Mouse (Mus musculus): ENCODE data around the gene Tnni1.

The Tnni1 gene

DNA sequence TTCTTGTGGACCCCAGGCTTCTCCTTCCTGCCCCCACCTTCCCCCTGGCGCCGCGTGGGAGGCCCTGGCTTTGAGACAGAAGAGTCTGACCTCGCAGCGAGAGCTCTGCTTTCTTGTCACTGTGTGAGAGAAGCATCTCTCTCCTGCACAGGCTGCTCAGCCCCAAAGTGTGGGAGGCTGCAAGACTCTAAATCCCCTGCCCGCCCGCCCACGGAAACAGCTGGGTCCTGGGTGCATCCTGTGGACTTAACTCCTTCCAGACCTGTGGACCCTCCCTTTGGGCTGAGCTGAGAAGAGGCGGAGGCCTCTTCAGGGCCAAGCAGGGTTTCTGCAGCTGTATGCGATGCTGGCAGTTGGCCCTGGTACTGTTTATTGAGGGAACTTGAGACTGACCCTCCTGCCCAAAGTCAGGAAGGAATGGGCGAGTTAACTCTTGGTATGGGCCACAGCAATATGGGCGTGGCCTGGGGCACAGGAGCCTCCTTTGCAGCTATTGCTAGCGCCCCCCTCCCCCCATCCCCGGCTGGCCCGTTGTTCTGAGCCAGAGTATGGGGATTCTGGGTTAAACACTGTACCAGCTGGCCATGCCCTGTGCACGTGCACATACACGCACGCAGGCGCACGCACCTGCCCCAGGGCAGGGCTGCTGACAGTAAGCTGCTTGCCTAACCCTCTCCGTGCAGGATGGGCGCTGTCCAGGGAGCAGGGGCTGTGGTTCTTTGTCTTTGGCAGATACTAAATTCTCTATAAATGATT is at the start of gene Tnni1:
Gene Tnni1 (plus strand): TSS at position 655 of the 756 bp plus-strand sequence.
- DNase-seq (ENCODE audit: low spot score in 2 of 2), result no peak

- no peak for DNase-seq (ENCODE audit: low spot score in 2 of 2)
These were observed 49.4 kb upstream of the Tnni1 start for GRCm38 (mm10) chr1:135729821-135730220.

GRCm38 (mm10) chr1:135730296-135730695 is 48.9 kb upstream of the Tnni1 start:
- DNase-seq (ENCODE audit: low spot score in 2 of 2), result no peak

GRCm38 (mm10) chr1:135731393-135731792 is 47.8 kb upstream of the Tnni1 start:
- no peak for DNase-seq (ENCODE audit: low spot score in 2 of 2)

- DNase-seq (ENCODE audit: low spot score in 2 of 2), result no peak
These were observed 47.1 kb upstream of the Tnni1 start for GRCm38 (mm10) chr1:135731897-135732684.

DNA sequence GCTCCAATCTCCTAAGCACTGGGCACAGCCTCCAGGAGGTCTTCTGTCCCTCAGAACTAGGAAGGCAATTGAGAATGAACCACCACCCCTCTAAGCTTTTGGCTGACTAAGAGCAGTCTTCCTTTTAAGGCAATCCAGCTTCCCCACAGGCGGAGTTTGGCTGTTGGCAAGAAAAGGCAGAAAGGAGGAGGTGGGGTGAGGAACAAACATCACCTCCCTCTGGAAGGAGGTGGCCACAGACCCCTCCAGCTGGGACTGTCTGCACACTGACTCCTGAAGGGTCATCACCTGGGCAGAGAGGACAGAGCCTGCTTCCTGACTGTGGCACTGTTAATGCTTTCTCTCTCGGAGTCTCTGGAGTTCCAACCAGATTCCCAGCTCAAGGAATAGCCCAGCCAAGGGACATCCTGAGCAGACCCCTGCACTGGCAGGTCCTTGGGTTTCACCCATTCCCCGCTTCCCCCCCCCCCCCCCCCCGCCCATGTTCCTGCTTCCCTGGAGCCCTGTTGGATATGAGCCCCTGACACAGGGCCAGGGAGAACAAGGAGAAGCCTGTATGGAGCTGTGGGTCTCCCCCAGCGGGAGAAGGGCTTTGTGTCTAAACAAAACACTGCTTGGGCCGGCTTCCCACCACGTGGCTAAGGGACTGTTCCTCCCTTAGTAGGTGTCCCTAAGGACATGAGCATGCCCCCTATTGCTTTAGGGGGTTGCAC is 44.9 kb upstream of the Tnni1 start:
- DNase-seq (ENCODE audit: low spot score in 2 of 2), result no peak

- no peak for DNase-seq (ENCODE audit: low spot score in 2 of 2)
These were observed 43.8 kb upstream of the Tnni1 start for GRCm38 (mm10) chr1:135735460-135735859.

DNA sequence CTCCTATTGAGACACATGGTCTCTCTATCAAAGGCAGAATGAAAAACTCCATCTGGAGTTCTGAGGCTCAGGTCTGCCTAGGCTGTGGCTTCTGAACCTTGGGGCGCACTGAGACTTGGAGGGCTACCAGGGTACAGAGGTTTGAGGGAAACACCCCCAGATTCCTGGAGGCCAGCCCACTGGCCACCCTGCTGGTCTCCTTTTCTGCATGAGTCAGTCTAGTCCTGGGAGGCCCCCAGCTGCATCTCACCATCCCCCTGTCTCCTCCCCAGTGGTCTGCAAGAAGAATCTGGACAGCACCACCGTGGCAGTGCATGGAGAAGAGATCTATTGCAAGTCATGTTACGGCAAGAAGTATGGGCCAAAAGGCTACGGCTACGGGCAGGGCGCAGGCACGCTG is 34.2 kb upstream of the Tnni1 start:
- no peak for DNase-seq (ENCODE audit: low spot score in 2 of 2)

DNA sequence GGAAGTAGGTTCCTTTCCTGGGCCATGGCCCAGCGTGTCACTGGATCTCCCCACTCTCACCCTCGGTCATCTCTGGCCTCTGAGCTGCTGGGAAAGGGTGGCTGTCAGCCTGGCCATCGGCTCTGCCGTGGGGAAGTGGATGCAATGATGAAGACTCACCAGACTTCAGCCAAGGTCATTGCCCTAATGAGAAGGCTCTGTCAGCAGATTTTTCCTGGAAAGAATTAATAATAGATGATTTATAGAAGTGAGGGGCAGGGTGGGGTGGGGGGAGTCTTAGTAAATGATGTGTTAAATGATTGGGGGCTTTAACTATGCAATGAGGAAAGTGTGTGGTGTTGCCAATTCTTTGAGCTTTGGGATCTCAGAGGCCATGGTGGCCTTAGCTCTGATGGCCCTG is 33.0 kb upstream of the Tnni1 start:
- DNase-seq (ENCODE audit: low spot score in 2 of 2), result no peak

DNA sequence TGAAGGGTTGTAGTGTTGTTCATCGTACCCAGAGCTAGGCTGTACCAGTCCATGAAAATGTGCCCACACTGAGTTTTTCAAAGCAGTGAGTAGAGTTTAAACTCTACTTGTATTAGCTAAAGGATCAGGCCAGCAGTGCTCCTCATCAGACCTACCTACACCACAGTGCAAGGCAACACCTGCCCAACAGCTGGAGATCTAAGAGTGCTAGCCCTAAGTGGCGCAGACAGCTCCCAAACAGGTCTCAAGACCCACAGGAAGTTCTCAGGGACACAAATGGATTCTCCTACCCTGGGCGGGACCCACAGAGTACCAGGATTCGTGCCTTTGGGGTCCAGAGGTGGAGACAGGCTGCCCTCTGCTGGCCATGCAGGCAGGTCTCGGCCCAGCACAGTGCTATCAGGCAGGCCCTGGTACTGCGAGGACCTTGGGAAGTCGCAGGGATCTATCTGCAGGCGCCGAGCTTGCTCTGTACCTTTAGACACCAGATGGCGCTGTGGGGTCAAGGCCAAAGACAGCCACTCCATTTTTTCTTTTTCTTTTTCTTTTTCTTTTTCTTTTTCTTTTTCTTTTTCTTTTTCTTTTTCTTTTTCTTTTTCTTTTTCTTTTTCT is 26.4 kb upstream of the Tnni1 start:
- DNase-seq (ENCODE audit: low spot score in 2 of 2), result peak; percentile 86 to 90

DNA sequence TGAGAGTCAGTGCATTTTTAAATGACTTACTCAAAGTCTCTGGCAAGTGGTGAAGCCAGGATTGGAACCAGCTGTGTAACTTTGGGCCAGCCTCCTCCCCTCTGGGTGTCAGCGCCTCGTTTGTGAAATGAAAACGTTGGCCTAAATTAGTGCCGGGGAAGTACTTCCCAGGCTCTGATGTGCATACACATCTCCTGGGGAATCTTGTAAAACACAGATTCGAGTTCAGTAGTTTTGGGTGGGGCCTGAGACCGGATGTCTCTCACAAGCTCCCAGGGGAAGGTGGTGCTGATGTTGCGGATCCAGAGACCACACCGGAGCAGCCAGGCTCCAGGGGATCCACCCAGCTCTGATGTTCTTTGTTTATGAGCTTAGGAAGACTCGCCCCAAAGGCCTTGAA is 23.9 kb upstream of the Tnni1 start:
- no peak for DNase-seq (ENCODE audit: low spot score in 2 of 2)

DNA sequence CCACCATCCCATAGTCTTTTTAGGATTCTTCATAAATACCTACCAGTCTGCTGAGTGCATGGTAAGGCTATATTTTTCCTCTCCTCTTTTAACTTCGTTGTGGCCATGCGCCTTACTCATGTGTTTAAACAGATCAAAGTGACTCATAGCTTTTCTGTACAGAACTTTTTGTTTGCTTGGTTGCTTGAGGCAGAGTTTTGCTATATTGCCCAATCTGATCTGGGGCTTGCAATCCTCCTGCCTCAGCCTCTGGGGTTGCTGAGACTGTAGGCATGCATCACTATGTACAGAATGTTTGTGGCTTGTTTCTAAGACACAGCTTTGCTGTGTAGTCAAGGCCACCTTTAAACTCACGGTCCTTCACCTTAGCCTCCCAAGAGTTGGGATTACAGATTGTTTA is 23.3 kb upstream of the Tnni1 start:
- DNase-seq (ENCODE audit: low spot score in 2 of 2), result no peak

DNA sequence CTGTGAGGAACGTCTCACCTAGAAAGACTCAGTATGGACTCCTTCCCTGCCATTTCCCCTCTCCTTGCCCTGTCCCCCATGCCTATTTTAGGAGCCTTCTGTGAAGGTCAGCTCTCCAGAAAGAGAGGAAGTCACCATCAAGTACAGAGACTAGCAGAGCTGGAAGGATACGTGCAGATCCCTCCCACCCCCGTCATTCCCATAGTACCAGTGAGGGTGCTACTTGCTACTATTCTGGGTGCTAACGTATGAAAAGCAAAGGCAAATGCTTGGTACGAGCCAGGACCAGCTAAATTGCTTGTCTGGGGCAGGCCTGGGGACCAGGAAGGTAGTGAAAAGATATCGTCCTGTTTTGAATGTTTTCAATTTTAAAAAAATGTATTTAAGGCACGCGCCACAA is 21.9 kb upstream of the Tnni1 start:
- no peak for DNase-seq (ENCODE audit: low spot score in 2 of 2)

GRCm38 (mm10) chr1:135759685-135760084 is 19.5 kb upstream of the Tnni1 start:
- no peak for DNase-seq (ENCODE audit: low spot score in 2 of 2)

- DNase-seq (ENCODE audit: low spot score in 2 of 2), result no peak
These were observed 19.0 kb upstream of the Tnni1 start for GRCm38 (mm10) chr1:135760216-135760615.

DNA sequence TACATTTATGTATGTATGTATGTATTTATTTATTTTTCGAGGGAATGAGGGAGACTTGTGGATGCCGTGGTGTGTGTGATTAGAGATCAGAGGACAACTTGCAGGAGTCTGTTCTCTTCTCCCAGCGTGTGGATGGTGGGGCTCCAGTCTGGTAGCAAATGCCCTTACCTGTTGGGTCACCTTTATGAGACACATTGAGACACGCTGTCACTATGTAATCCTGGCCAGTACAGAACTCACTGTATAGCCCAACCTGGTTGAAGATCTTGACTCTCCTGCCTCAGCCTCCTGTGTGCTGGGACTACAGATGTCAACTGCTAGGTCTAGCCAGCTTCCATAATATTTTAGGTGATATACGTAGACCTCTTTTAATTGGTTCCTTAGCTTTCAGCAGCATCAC is 17.5 kb upstream of the Tnni1 start:
- DNase-seq (ENCODE audit: low spot score in 2 of 2), result no peak

DNA sequence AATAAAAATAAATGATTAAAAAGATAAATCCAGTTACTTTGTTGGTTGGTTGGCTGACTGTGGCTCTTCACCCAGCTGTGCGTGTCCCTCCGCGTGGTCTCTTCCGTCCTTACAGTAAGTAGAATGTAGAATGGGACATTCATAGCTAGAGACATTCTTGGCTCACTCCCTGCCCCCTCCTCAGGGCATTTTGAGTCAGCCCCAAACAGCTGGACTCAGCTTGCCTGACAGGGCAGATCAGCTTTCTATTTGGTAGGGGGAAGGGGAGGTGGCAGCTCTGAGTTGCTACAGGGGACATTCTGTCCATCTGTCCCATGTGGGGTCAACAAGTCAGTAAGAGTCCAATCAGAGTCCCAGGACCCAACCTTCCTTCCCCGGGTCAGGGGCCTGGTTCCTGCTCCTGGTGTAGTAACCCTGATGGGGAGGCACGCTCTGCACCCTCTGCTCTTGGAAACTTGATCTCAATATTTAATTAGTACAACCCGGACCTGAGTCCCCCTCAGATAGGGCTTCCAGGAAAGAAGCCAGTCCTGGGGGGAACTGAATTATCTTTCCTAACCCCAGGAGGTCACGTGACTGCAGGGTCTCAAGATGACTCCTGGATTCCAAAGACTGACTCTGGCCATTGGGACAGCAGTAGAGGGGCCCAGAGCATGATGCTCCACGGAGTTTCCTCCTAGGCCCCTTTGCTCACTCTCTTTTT is 15.6 kb upstream of the Tnni1 start:
- DNase-seq (ENCODE audit: low spot score in 2 of 2), result no peak

- no peak for DNase-seq (ENCODE audit: low spot score in 2 of 2)
These were observed 15.1 kb upstream of the Tnni1 start for GRCm38 (mm10) chr1:135764206-135764528.

GRCm38 (mm10) chr1:135765645-135766591 is 13.3 kb upstream of the Tnni1 start, which contains the start of gene Phlda3:
TSS of gene Phlda3 (plus strand) at chr1:135766119.
- DNase-seq (ENCODE audit: low spot score in 2 of 2), result peak; percentile 22 to 27

- no peak for DNase-seq (ENCODE audit: low spot score in 2 of 2)
These were observed 12.5 kb upstream of the Tnni1 start for GRCm38 (mm10) chr1:135766592-135767306.
